Mouse (Mus musculus): Measurements from ENCODE around the gene Ino80d. TPM values are rescaled to one million over a fixed set of nuclear protein-coding genes. Genes with fewer than 3 reads are reported as not detected.

The Ino80d gene
- polyA plus RNA-seq, 1 experiment = 0.26 TPM

- H3K27me3 ChIP-seq (ENCODE audit: control insufficient read depth) = no peaks in the 10 kb centered on the region
- H3K9me3 ChIP-seq (ENCODE audit: control insufficient read depth, low read length) = no peaks in the 10 kb centered on the region
- no peaks in the 10 kb centered on the region for H3K4me1 ChIP-seq (ENCODE audit: control insufficient read depth)
- TF ChIP-seq GATA1 (IDR thresholded peaks at IDR 0.05; ENCODE audit: low read length) = no peak
- no peak for TF ChIP-seq TAL1 (IDR thresholded peaks at IDR 0.05; ENCODE audit: low read length)
- H3K36me3 ChIP-seq (ENCODE audit: control insufficient read depth) = no peaks in the 10 kb centered on the region
- no peak overlapping the region for H3K4me3 ChIP-seq (replicated peaks)
Measured at GRCm38 (mm10) chr1:62916609-62917008, 197.9 kb downstream of the Ino80d start.

DNA sequence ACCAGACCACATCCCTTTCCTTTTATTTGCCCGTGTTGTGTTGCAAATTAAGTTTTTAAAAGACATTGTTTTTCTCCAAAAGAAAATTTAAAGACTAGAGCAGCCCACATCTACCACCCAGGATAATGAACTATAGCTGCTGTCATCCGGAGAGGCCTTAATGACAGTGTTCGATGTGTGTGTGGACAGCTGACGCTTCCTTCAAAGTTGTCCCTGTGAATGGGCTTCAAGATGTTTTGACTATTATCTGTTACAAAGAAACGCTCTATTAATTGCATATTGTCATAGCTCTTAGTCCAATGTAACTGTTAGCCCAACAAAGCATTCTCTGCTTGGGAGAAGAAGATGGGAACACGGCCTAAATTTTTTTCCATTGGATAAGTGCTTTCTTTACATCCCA, 200.0 kb downstream of the Ino80d start:
- TF ChIP-seq GATA1 (IDR thresholded peaks at IDR 0.05; ENCODE audit: low read length) = no peak
- no peak for TF ChIP-seq TAL1 (IDR thresholded peaks at IDR 0.05; ENCODE audit: low read length)
- Histone ChIP-seq H3K9me3 (ENCODE audit: control insufficient read depth, low read length) (no peaks in the 10 kb centered on the region), H3K27me3 (ENCODE audit: control insufficient read depth) (no peaks in the 10 kb centered on the region), H3K36me3 (ENCODE audit: control insufficient read depth) (no peaks in the 10 kb centered on the region), H3K4me1 (ENCODE audit: control insufficient read depth) (no peaks in the 10 kb centered on the region), H3K4me3 (replicated peaks) (no peak overlapping the region)

- H3K4me1 ChIP-seq (ENCODE audit: control insufficient read depth) = no peaks in the 10 kb centered on the region
- H3K4me3 ChIP-seq (replicated peaks) = no peak overlapping the region
- no peak for TF ChIP-seq TAL1 (IDR thresholded peaks at IDR 0.05; ENCODE audit: low read length)
- no peak for TF ChIP-seq GATA1 (IDR thresholded peaks at IDR 0.05; ENCODE audit: low read length)
- H3K36me3 ChIP-seq (ENCODE audit: control insufficient read depth) = no peaks in the 10 kb centered on the region
- no peaks in the 10 kb centered on the region for H3K9me3 ChIP-seq (ENCODE audit: control insufficient read depth, low read length)
- H3K27me3 ChIP-seq (ENCODE audit: control insufficient read depth) = no peaks in the 10 kb centered on the region
Measured at GRCm38 (mm10) chr1:62911426-62911825, 203.0 kb downstream of the Ino80d start.

DNA sequence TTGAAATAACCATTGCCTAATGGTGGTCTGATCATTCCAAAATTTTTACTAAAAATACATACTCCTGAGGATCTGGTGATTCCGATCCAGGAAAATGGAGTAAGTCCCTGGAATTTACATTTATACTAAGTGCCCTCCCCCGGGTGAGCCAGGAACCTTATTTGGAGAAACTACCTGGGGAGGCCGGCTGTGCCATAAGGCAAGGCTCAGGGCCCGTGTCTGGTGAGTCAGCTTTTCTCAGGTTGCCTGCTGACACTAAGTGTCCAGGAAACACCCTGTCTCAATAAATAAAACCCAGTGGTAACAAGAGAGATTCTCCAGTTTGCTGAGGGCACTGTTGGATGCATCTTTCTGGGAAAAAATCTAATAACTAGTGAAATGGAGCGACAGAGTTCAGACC, 205.3 kb downstream of the Ino80d start:
- H3K27me3 ChIP-seq (ENCODE audit: control insufficient read depth) = no peaks in the 10 kb centered on the region
- no peaks in the 10 kb centered on the region for H3K9me3 ChIP-seq (ENCODE audit: control insufficient read depth, low read length)
- no peaks in the 10 kb centered on the region for H3K4me1 ChIP-seq (ENCODE audit: control insufficient read depth)
- H3K4me3 ChIP-seq (replicated peaks) = no peak overlapping the region
- no peaks in the 10 kb centered on the region for H3K36me3 ChIP-seq (ENCODE audit: control insufficient read depth)
- TF ChIP-seq GATA1 (IDR thresholded peaks at IDR 0.05; ENCODE audit: low read length) (no peak), TAL1 (IDR thresholded peaks at IDR 0.05; ENCODE audit: low read length) (no peak)

- Histone ChIP-seq H3K27me3 (ENCODE audit: control insufficient read depth) (no peaks in the 10 kb centered on the region), H3K36me3 (ENCODE audit: control insufficient read depth) (no peaks in the 10 kb centered on the region), H3K4me1 (ENCODE audit: control insufficient read depth) (no peaks in the 10 kb centered on the region), H3K4me3 (replicated peaks) (no peak overlapping the region), H3K9me3 (ENCODE audit: control insufficient read depth, low read length) (no peaks in the 10 kb centered on the region)
- TF ChIP-seq GATA1 (IDR thresholded peaks at IDR 0.05; ENCODE audit: low read length) = no peak
- TF ChIP-seq TAL1 (IDR thresholded peaks at IDR 0.05; ENCODE audit: low read length) = no peak
Measured at GRCm38 (mm10) chr1:62908508-62908907, 206.0 kb downstream of the Ino80d start.

Other genes starting within 250 kb of the Ino80d start
- 18.7 and 24.8 TPM in 2 replicates for gene Eef1b2, start 62.2 kb upstream of the Ino80d start, polyA plus RNA-seq (2012)
- 1.4 and 2.1 TPM in 2 replicates for gene Ndufs1, start 62.2 kb upstream of the Ino80d start, polyA plus RNA-seq (2012)
- not detected in 2 replicates for gene Gpr1, start 99.9 kb upstream of the Ino80d start, polyA plus RNA-seq (2012)
- gene Zdbf2, start 158.6 kb upstream of the Ino80d start, polyA plus RNA-seq (2012) = under 0.01 TPM in 2 replicates

Measured in erythroblast, embryonic 14.5 days (primary cell).